Mouse (Mus musculus): ENCODE results near the gene Saysd1.
"Not testable (repeated sequence)": the region's sequence is repeated elsewhere in the genome, so short reads cannot be mapped to it uniquely, and the experiment has no call there.

Saysd1 gene

GRCm38 (mm10) chr14:20040976-20041375, 97.4 kb downstream of the Saysd1 start:
- DNase-seq (ENCODE audit: low spot score), result no peak

GRCm38 (mm10) chr14:20039795-20040194, 98.5 kb downstream of the Saysd1 start:
- DNase-seq (ENCODE audit: low spot score), result no peak

GRCm38 (mm10) chr14:20032738-20033116, 105.6 kb downstream of the Saysd1 start:
- DNase-seq (ENCODE audit: low spot score), result no peak

GRCm38 (mm10) chr14:20032016-20032737, 106.2 kb downstream of the Saysd1 start:
- DNase-seq (ENCODE audit: low spot score), result no peak

GRCm38 (mm10) chr14:20029606-20030005, 108.7 kb downstream of the Saysd1 start:
- no peak for DNase-seq (ENCODE audit: low spot score)

GRCm38 (mm10) chr14:20027475-20027874, 110.9 kb downstream of the Saysd1 start:
- not testable (repeated sequence) for DNase-seq (ENCODE audit: low spot score)
